16 mouse cellular contexts compared by ENCODE assay signal in genomic region chr10:56892666-56893209, GRCm38 (mm10).
DNase-seq lines count a peak whose midpoint lies in the region; ATAC-seq and TF ChIP-seq lines count a peak whose summit lies in the region.
"Had no signal": no experiment of that assay in that cellular context is flagged by ENCODE, and none has a peak within 500 bp of the region (broad histone marks: within the 10 kb centered on the region; RNA-seq: fewer than 3 reads in every experiment).

No protein-coding gene starts in this region.

- no peaks in the 10 kb centered on the region for H3K9me3 ChIP-seq in forebrain, embryonic 13.5 days (replicated peaks)
- no peaks in the 10 kb centered on the region for H3K9me3 ChIP-seq in limb, embryonic 10.5 days (replicated peaks)
- H3K9me3 ChIP-seq in neural tube, embryonic 13.5 days = no peaks in the 10 kb centered on the region
- H3K9me3 ChIP-seq: heart, embryonic 13.5 days had no signal

- peaks cover 17% of the 10 kb centered on the region for H3K4me1 ChIP-seq in forebrain, embryonic 13.5 days
- H3K4me1 ChIP-seq in limb, embryonic 10.5 days = peaks cover 15% of the 10 kb centered on the region
- H3K4me1 ChIP-seq in neural tube, embryonic 13.5 days (replicated peaks) = peaks cover 14% of the 10 kb centered on the region

- 0 out of 2 replicates have a peak, but pooled peaks have one; percentile 19 for ATAC-seq in forebrain, embryonic 13.5 days
- ATAC-seq in neural tube, embryonic 13.5 days (ENCODE audit: low read depth) = peak; percentile 15; the same call in 1 of the 2 replicates
- ATAC-seq: inflammation-experienced regulatory T-cells, adult 6 months; Patski had no signal

- intact Hi-C loops in left cerebral cortex, postnatal 25 days (cut with DNase I) = loop anchor here (10.0 kb wide), 1 partner anchor 232 kb away; no protein-coding TSS in a partner anchor

- H3K27ac ChIP-seq in layer of hippocampus, adult 2 months = peak overlapping the region; percentile 88
- peak overlapping the region; percentile 65 for H3K27ac ChIP-seq in forebrain, embryonic 13.5 days
- peak overlapping the region; percentile 78 for H3K27ac ChIP-seq in limb, embryonic 10.5 days
- H3K27ac ChIP-seq in neural tube, embryonic 13.5 days (replicated peaks) = peak overlapping the region; percentile 64
- H3K27ac ChIP-seq: heart, embryonic 13.5 days had no signal

- H3K27me3 ChIP-seq in forebrain, embryonic 13.5 days = no peaks in the 10 kb centered on the region
- no peaks in the 10 kb centered on the region for H3K27me3 ChIP-seq in limb, embryonic 10.5 days (ENCODE audit: low read depth, poor library complexity, severe bottlenecking)
- no peaks in the 10 kb centered on the region for H3K27me3 ChIP-seq in neural tube, embryonic 13.5 days
- H3K27me3 ChIP-seq: CH12.LX; heart, embryonic 13.5 days had no signal

- no peak for TF ChIP-seq CTCF in layer of hippocampus, adult 2 months (conservative IDR thresholded peaks at IDR 0.05)

- H3K4me2 ChIP-seq in forebrain, embryonic 13.5 days = 0 out of 2 replicates have a peak overlapping the region, but pooled peaks have one; percentile 24
- H3K4me2 ChIP-seq in neural tube, embryonic 13.5 days = peak overlapping the region; percentile 9; the same call in 1 of the 2 replicates
- H3K4me2 ChIP-seq: heart, embryonic 13.5 days had no signal

- H3K4me3 ChIP-seq in layer of hippocampus, adult 2 months = no peak overlapping the region
- H3K4me3 ChIP-seq in forebrain, embryonic 13.5 days = no peak overlapping the region
- no peak overlapping the region for H3K4me3 ChIP-seq in limb, embryonic 10.5 days
- no peak overlapping the region for H3K4me3 ChIP-seq in neural tube, embryonic 13.5 days
- H3K4me3 ChIP-seq: heart, embryonic 13.5 days had no signal

- WGBS in forebrain, embryonic 13.5 days = 57% methylated on average over 10 of the region's 10 CpGs
- 78% methylated on average over 10 of the region's 10 CpGs for WGBS in limb, embryonic 10.5 days
- WGBS in neural tube, embryonic 13.5 days = 43% methylated on average over 10 of the region's 10 CpGs

- DNase-seq in layer of hippocampus, adult 2 months (ENCODE audit: low spot score in 2 of 2) = no peak
- DNase-seq in layer of hippocampus, postnatal 14 days (ENCODE audit: low spot score in 2 of 2) = no peak
- DNase-seq in limb, embryonic 10.5 days (ENCODE audit: low spot score) = no peak
- no peak for DNase-seq in thymus, postnatal 36 days
- DNase-seq in left cerebral cortex, postnatal 25 days (ENCODE audit: low spot score in 2 of 2) = no peak
- DNase-seq: adrenal gland, postnatal 10 days; kidney, postnatal 36 days; lung, adult 2 months; right cerebral cortex, postnatal 25 days; thymus, postnatal 25 days had no signal

- no peaks in the 10 kb centered on the region for H3K36me3 ChIP-seq in forebrain, embryonic 13.5 days (ENCODE audit: poor library complexity, severe bottlenecking)
- no peaks in the 10 kb centered on the region for H3K36me3 ChIP-seq in limb, embryonic 10.5 days
- H3K36me3 ChIP-seq in neural tube, embryonic 13.5 days = no peaks in the 10 kb centered on the region
- H3K36me3 ChIP-seq: heart, embryonic 13.5 days had no signal

- H3K9ac ChIP-seq in forebrain, embryonic 13.5 days = no peak overlapping the region
- H3K9ac ChIP-seq in neural tube, embryonic 13.5 days = no peak overlapping the region
- H3K9ac ChIP-seq: heart, embryonic 13.5 days had no signal
